Mouse (Mus musculus) MEL (cell line): ENCODE results near the gene 1700025G04Rik.

Source experiments
- CTCF ChIP-seq, 3 experiments: IDR thresholded peaks in 2 of 3; conservative IDR thresholded peaks in 1 of 3; 2 replicates each; pipeline ENCODE4 v1.5.1; 2011 to 2012; ENCODE audit warnings: low read length in 3 of 3, low read depth in 2 of 3, mild to moderate bottlenecking in 2 of 3, improper control_type of control experiment in 1 of 3, inconsistent platforms in 1 of 3, mixed read lengths in 1 of 3, moderate library complexity in 1 of 3; ENCODE audit not compliant: control insufficient read depth in 1 of 3, insufficient read depth in 1 of 3, poor library complexity in 1 of 3, severe bottlenecking in 1 of 3
- MAX ChIP-seq: IDR thresholded peaks from 2 replicates; pipeline ENCODE4 v1.6.1; 2011; ENCODE audit warnings: low read length, improper control_type of control experiment
- POLR2A ChIP-seq, 2 experiments: IDR thresholded peaks; 2 replicates each; pipeline ENCODE4 v1.6.1; 2011 to 2012; ENCODE audit warnings: low read length in 2 of 2, mild to moderate bottlenecking in 2 of 2, control low read depth in 1 of 2, improper control_type of control experiment in 1 of 2, low read depth in 1 of 2, moderate library complexity in 1 of 2; ENCODE audit not compliant: control insufficient read depth in 1 of 2, insufficient read depth in 1 of 2, poor library complexity in 1 of 2
- SIN3A ChIP-seq: IDR thresholded peaks from 2 replicates; pipeline ENCODE4 v1.6.1; 2012; ENCODE audit warnings: low read length, improper control_type of control experiment, inconsistent platforms
- SMC3 ChIP-seq: IDR thresholded peaks from 2 replicates; pipeline ENCODE4 v1.6.1; 2011; ENCODE audit warnings: low read depth, low read length, improper control_type of control experiment
- ZC3H11A ChIP-seq: IDR thresholded peaks from 2 replicates; pipeline ENCODE4 v1.6.1; 2012; ENCODE audit warnings: low read depth, mild to moderate bottlenecking, inconsistent platforms, low read length, improper control_type of control experiment

DNA sequence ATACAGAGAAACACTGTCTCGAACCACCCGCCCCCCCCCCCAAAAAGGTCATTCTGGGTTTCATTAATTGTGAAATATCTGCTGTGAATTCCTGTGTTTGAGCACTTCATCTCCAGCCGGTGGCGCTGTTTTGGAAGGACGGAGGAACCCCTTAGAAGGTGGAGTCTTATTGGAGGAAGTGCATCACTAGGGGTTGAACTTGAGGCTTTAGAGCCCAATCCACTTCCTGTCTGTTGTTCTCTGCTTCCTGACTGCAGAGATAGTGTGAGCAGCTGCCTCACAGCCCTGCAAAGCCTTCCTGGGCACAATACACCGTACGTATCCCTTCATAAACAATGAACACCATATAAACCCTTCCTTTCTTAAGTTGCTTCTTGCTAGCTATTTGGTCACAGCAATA, 35.5 kb upstream of the 1700025G04Rik start:
- no peak for TF ChIP-seq MAX
- no peak for TF ChIP-seq POLR2A (IDR thresholded peaks at IDR 0.05; ENCODE audit: control insufficient read depth in 1 of 2, insufficient read depth in 1 of 2, low read depth in 1 of 2, low read length in 2 of 2, poor library complexity in 1 of 2)
- TF ChIP-seq CTCF (IDR thresholded peaks at IDR 0.05 in 2 of 3, conservative IDR thresholded peaks at IDR 0.05 in 1 of 3; ENCODE audit: control insufficient read depth in 1 of 3, insufficient read depth in 1 of 3, low read depth in 2 of 3, low read length in 3 of 3, poor library complexity in 1 of 3, severe bottlenecking in 1 of 3): no peak
- no peak for TF ChIP-seq SIN3A
- no peak for TF ChIP-seq ZC3H11A
- no peak for TF ChIP-seq SMC3
